Mouse (Mus musculus): ENCODE measurements around the gene Wwox. TPM values are rescaled to one million over a fixed set of nuclear protein-coding genes. Genes with fewer than 3 reads are reported as not detected.
"Not testable (repeated sequence)": the region's sequence is repeated elsewhere in the genome, so short reads cannot be mapped to it uniquely, and the experiment has no call there.

The Wwox gene
- polyA plus RNA-seq, 3 experiments from 2014 or later = 8.6 to 17.2 (median 12.6) TPM

- no peak for ATAC-seq
Observed at GRCm38 (mm10) chr8:114807676-114808426, 368.4 kb downstream of the Wwox start.

GRCm38 (mm10) chr8:114810470-114810869 is 371.0 kb downstream of the Wwox start:
- ATAC-seq = no peak

GRCm38 (mm10) chr8:114813830-114814229 is 374.4 kb downstream of the Wwox start:
- ATAC-seq = no peak

GRCm38 (mm10) chr8:114814769-114815736 is 375.6 kb downstream of the Wwox start:
- ATAC-seq = peak; percentile 89

GRCm38 (mm10) chr8:114816343-114816742 is 376.9 kb downstream of the Wwox start:
- ATAC-seq = no peak

GRCm38 (mm10) chr8:114816949-114817348 is 377.5 kb downstream of the Wwox start:
- ATAC-seq = no peak

- no peak for ATAC-seq
Observed at GRCm38 (mm10) chr8:114821543-114821942, 382.1 kb downstream of the Wwox start.

GRCm38 (mm10) chr8:114825460-114825859 is 386.0 kb downstream of the Wwox start:
- ATAC-seq = peak; percentile 67

- no peak for ATAC-seq
Observed at GRCm38 (mm10) chr8:114826991-114827390, 387.5 kb downstream of the Wwox start.

- ATAC-seq = not testable (repeated sequence)
Observed at GRCm38 (mm10) chr8:114827810-114828209, 388.4 kb downstream of the Wwox start.

- no peak for ATAC-seq
Observed at GRCm38 (mm10) chr8:114831595-114831994, 392.1 kb downstream of the Wwox start.

- no peak for ATAC-seq
Observed at GRCm38 (mm10) chr8:114832251-114832774, 392.9 kb downstream of the Wwox start.

- no peak for ATAC-seq
Observed at GRCm38 (mm10) chr8:114834730-114835129, 395.3 kb downstream of the Wwox start.

- ATAC-seq = no peak
Observed at GRCm38 (mm10) chr8:114839998-114840397, 400.5 kb downstream of the Wwox start.

- no peak for ATAC-seq
Observed at GRCm38 (mm10) chr8:114847666-114848065, 408.2 kb downstream of the Wwox start.

- no peak for ATAC-seq
Observed at GRCm38 (mm10) chr8:114849461-114849860, 410.0 kb downstream of the Wwox start.

GRCm38 (mm10) chr8:114850014-114850870 is 410.8 kb downstream of the Wwox start:
- no peak for ATAC-seq

GRCm38 (mm10) chr8:114853765-114854164 is 414.3 kb downstream of the Wwox start:
- no peak for ATAC-seq

GRCm38 (mm10) chr8:114855833-114856232 is 416.4 kb downstream of the Wwox start:
- ATAC-seq = no peak

GRCm38 (mm10) chr8:114865911-114866310 is 426.5 kb downstream of the Wwox start:
- ATAC-seq = no peak

- ATAC-seq = no peak
Observed at GRCm38 (mm10) chr8:114869321-114869720, 429.9 kb downstream of the Wwox start.

- ATAC-seq = no peak
Observed at GRCm38 (mm10) chr8:114870410-114870809, 431.0 kb downstream of the Wwox start.

Measured in inflammation-experienced regulatory T-cells, adult 6 months (primary cell).